Mouse (Mus musculus) lung, adult 18-20 months (tissue): ENCODE data around the gene Ltbp2.
A peak's percentile ranks its signal among the peaks of the same experiment; 100 is the strongest.

ENCODE experiments used
- DNase-seq, 2 experiments: peaks; one replicate each; pipeline ENCODE4 v3.0.0; 2022; ENCODE audit warnings: mixed read lengths in 2 of 2

The Ltbp2 gene

GRCm38 (mm10) chr12:84835626-84836025, 40.7 kb downstream of the Ltbp2 start:
- DNase-seq = no peak

GRCm38 (mm10) chr12:84834773-84835172, 41.6 kb downstream of the Ltbp2 start:
- DNase-seq = no peak

GRCm38 (mm10) chr12:84831648-84832047, 44.7 kb downstream of the Ltbp2 start:
- no peak for DNase-seq

- no peak for DNase-seq
Measured at GRCm38 (mm10) chr12:84831141-84831540, 45.2 kb downstream of the Ltbp2 start.

- no peak for DNase-seq
Measured at GRCm38 (mm10) chr12:84830438-84830837, 45.9 kb downstream of the Ltbp2 start.

- no peak for DNase-seq
Measured at GRCm38 (mm10) chr12:84829913-84830312, 46.4 kb downstream of the Ltbp2 start.

- DNase-seq = no peak
Measured at GRCm38 (mm10) chr12:84829109-84829724, 47.1 kb downstream of the Ltbp2 start.

- no peak for DNase-seq
Measured at GRCm38 (mm10) chr12:84827384-84827933, 48.9 kb downstream of the Ltbp2 start.

- DNase-seq = no peak
Measured at GRCm38 (mm10) chr12:84824203-84824602, 52.1 kb downstream of the Ltbp2 start.

GRCm38 (mm10) chr12:84823601-84824000, 52.7 kb downstream of the Ltbp2 start:
- DNase-seq = no peak

- DNase-seq = no peak
Measured at GRCm38 (mm10) chr12:84819236-84820168, 56.8 kb downstream of the Ltbp2 start.

- no peak for DNase-seq
Measured at GRCm38 (mm10) chr12:84818496-84818895, 57.8 kb downstream of the Ltbp2 start.

- peak; percentile 60 to 80 for DNase-seq
Measured at GRCm38 (mm10) chr12:84814663-84815325, 61.5 kb downstream of the Ltbp2 start.

- peak; percentile 24 to 39 for DNase-seq
Measured at GRCm38 (mm10) chr12:84813773-84814172, 62.6 kb downstream of the Ltbp2 start.

GRCm38 (mm10) chr12:84812004-84812403, 64.3 kb downstream of the Ltbp2 start:
- peak; percentile 46 to 73 for DNase-seq

GRCm38 (mm10) chr12:84811510-84811909, 64.8 kb downstream of the Ltbp2 start:
- no peak for DNase-seq

- peak in 1 of 2 experiments; percentile 54 for DNase-seq
Measured at GRCm38 (mm10) chr12:84810810-84811209, 65.5 kb downstream of the Ltbp2 start.

- no peak for DNase-seq
Measured at GRCm38 (mm10) chr12:84809033-84809432, 67.3 kb downstream of the Ltbp2 start.

GRCm38 (mm10) chr12:84807351-84807750, 69.0 kb downstream of the Ltbp2 start:
- DNase-seq = no peak

- DNase-seq = no peak
Measured at GRCm38 (mm10) chr12:84806726-84807125, 69.6 kb downstream of the Ltbp2 start.

GRCm38 (mm10) chr12:84806010-84806409, 70.3 kb downstream of the Ltbp2 start:
- no peak for DNase-seq

GRCm38 (mm10) chr12:84805228-84805842, 71.0 kb downstream of the Ltbp2 start:
- peak; percentile 89 to 92 for DNase-seq

- DNase-seq = no peak
Measured at GRCm38 (mm10) chr12:84802625-84803024, 73.7 kb downstream of the Ltbp2 start.
